25 mouse cellular contexts compared by ENCODE assay signal in genomic region chr3:59182129-59182528, GRCm38 (mm10). TPM values are rescaled to one million over a fixed set of nuclear protein-coding genes. Genes with fewer than 3 reads are reported as not detected.
A peak's percentile ranks its signal among the peaks of the same experiment; 100 is the strongest.
DNase-seq lines count a peak whose midpoint lies in the region; ATAC-seq lines count a peak whose summit lies in the region.
"Had no signal": no experiment of that assay in that cellular context is flagged by ENCODE, and none has a peak within 500 bp of the region (broad histone marks: within the 10 kb centered on the region; RNA-seq: fewer than 3 reads in every experiment).

No protein-coding gene starts in this region.

- H3K36me3 ChIP-seq in embryonic facial prominence, embryonic 11.5 days (replicated peaks; ENCODE audit: control insufficient read depth, insufficient read depth, low read depth, low read length), result no peaks in the 10 kb centered on the region
- H3K36me3 ChIP-seq in embryonic facial prominence, embryonic 10.5 days (replicated peaks), result no peaks in the 10 kb centered on the region
- H3K36me3 ChIP-seq in hindbrain, embryonic 14.5 days (replicated peaks; ENCODE audit: control insufficient read depth, insufficient read depth), result no peaks in the 10 kb centered on the region
- no peaks in the 10 kb centered on the region for H3K36me3 ChIP-seq in hindbrain, embryonic 12.5 days
- no peaks in the 10 kb centered on the region for H3K36me3 ChIP-seq in embryonic facial prominence, embryonic 15.5 days
- no peaks in the 10 kb centered on the region for H3K36me3 ChIP-seq in midbrain, embryonic 15.5 days (replicated peaks)
- H3K36me3 ChIP-seq: G1E; heart, embryonic 13.5 days; intestine, embryonic 15.5 days had no signal

- H3K27me3 ChIP-seq in embryonic facial prominence, embryonic 11.5 days (ENCODE audit: control insufficient read depth, insufficient read depth, low read length), result no peaks in the 10 kb centered on the region
- no peaks in the 10 kb centered on the region for H3K27me3 ChIP-seq in embryonic facial prominence, embryonic 10.5 days (replicated peaks; ENCODE audit: low read depth, poor library complexity, severe bottlenecking)
- no peaks in the 10 kb centered on the region for H3K27me3 ChIP-seq in hindbrain, embryonic 14.5 days (ENCODE audit: control insufficient read depth, insufficient read depth, low read length)
- no peaks in the 10 kb centered on the region for H3K27me3 ChIP-seq in hindbrain, embryonic 12.5 days
- H3K27me3 ChIP-seq in embryonic facial prominence, embryonic 15.5 days, result no peaks in the 10 kb centered on the region
- no peaks in the 10 kb centered on the region for H3K27me3 ChIP-seq in midbrain, embryonic 15.5 days (replicated peaks)
- H3K27me3 ChIP-seq: heart, embryonic 13.5 days; intestine, embryonic 15.5 days had no signal

- H3K4me1 ChIP-seq in embryonic facial prominence, embryonic 11.5 days (ENCODE audit: control insufficient read depth, insufficient read depth, low read length), result no peaks in the 10 kb centered on the region
- no peaks in the 10 kb centered on the region for H3K4me1 ChIP-seq in embryonic facial prominence, embryonic 10.5 days
- no peaks in the 10 kb centered on the region for H3K4me1 ChIP-seq in hindbrain, embryonic 14.5 days (replicated peaks; ENCODE audit: control insufficient read depth, insufficient read depth, low read length)
- 0 out of 2 replicates have a peak, but pooled peaks cover 2% of the 10 kb centered on the region for H3K4me1 ChIP-seq in hindbrain, embryonic 12.5 days
- 0 out of 2 replicates have a peak, but pooled peaks cover 3% of the 10 kb centered on the region for H3K4me1 ChIP-seq in embryonic facial prominence, embryonic 15.5 days
- H3K4me1 ChIP-seq in midbrain, embryonic 15.5 days, result no peaks in the 10 kb centered on the region
- H3K4me1 ChIP-seq: intestine, embryonic 15.5 days had no signal

- H3K4me2 ChIP-seq in embryonic facial prominence, embryonic 11.5 days (ENCODE audit: low read depth, low read length), result no peak overlapping the region
- no peak overlapping the region for H3K4me2 ChIP-seq in hindbrain, embryonic 14.5 days (replicated peaks)
- H3K4me2 ChIP-seq in hindbrain, embryonic 12.5 days (replicated peaks), result no peak overlapping the region
- H3K4me2 ChIP-seq in embryonic facial prominence, embryonic 15.5 days (replicated peaks), result no peak overlapping the region
- no peak overlapping the region for H3K4me2 ChIP-seq in midbrain, embryonic 15.5 days
- H3K4me2 ChIP-seq: heart, embryonic 13.5 days; intestine, embryonic 15.5 days had no signal

- no peak overlapping the region for H3K27ac ChIP-seq in embryonic facial prominence, embryonic 11.5 days (replicated peaks; ENCODE audit: low read depth, low read length)
- H3K27ac ChIP-seq in embryonic facial prominence, embryonic 10.5 days (replicated peaks), result no peak overlapping the region
- H3K27ac ChIP-seq in hindbrain, embryonic 14.5 days, result no peak overlapping the region
- no peak overlapping the region for H3K27ac ChIP-seq in hindbrain, embryonic 12.5 days
- 0 out of 2 replicates have a peak overlapping the region, but pooled peaks have one; percentile 6 for H3K27ac ChIP-seq in embryonic facial prominence, embryonic 15.5 days (replicated peaks)
- no peak overlapping the region for H3K27ac ChIP-seq in midbrain, embryonic 15.5 days
- H3K27ac ChIP-seq: gastrocnemius, adult 2 months; heart, embryonic 13.5 days; intestine, embryonic 15.5 days had no signal

- DNase-seq in embryonic facial prominence, embryonic 11.5 days (ENCODE audit: low spot score), result peak; percentile 20
- DNase-seq in embryonic facial prominence, embryonic 10.5 days (ENCODE audit: low spot score), result no peak
- no peak for DNase-seq in hindbrain, embryonic 14.5 days (ENCODE audit: low spot score)
- DNase-seq in kidney, postnatal 4 days, result no peak
- DNase-seq in liver, result no peak
- DNase-seq: adrenal gland, adult 8-10 months; adrenal gland, postnatal 36 days; B cell, adult 2 months; cerebellum, adult 11-12 months; cerebellum, adult 9-10 months; cerebellum, postnatal 25 days; gastrocnemius, adult 2 months; gastrocnemius, postnatal 25 days; heart, postnatal 36 days had no signal

- ATAC-seq in embryonic facial prominence, embryonic 11.5 days (replicated peaks; ENCODE audit: insufficient number of reproducible peaks, low FRiP score, low TSS enrichment, low read depth), result no peak
- peak; percentile 32; the same call in 1 of the 2 replicates for ATAC-seq in hindbrain, embryonic 14.5 days (ENCODE audit: low FRiP score)
- no peak for ATAC-seq in hindbrain, embryonic 12.5 days (ENCODE audit: low FRiP score)
- ATAC-seq in embryonic facial prominence, embryonic 15.5 days (ENCODE audit: insufficient number of reproducible peaks, low FRiP score, low TSS enrichment, low read depth), result no peak
- ATAC-seq in midbrain, embryonic 15.5 days (replicated peaks), result peak; percentile 77; the same call in 1 of the 2 replicates
- ATAC-seq: CD4-positive, CD25-positive, alpha-beta regulatory T cell, adult 4 months; forebrain, embryonic 16.5 days; intestine, embryonic 15.5 days had no signal

- H3K4me3 ChIP-seq in embryonic facial prominence, embryonic 11.5 days (ENCODE audit: low read depth, low read length), result no peak overlapping the region
- H3K4me3 ChIP-seq in embryonic facial prominence, embryonic 10.5 days, result no peak overlapping the region
- no peak overlapping the region for H3K4me3 ChIP-seq in hindbrain, embryonic 14.5 days (replicated peaks; ENCODE audit: low read length)
- no peak overlapping the region for H3K4me3 ChIP-seq in hindbrain, embryonic 12.5 days
- H3K4me3 ChIP-seq in embryonic facial prominence, embryonic 15.5 days (replicated peaks), result no peak overlapping the region
- H3K4me3 ChIP-seq in midbrain, embryonic 15.5 days, result no peak overlapping the region
- H3K4me3 ChIP-seq: gastrocnemius, adult 2 months; heart, embryonic 13.5 days; intestine, embryonic 15.5 days had no signal

- H3K9ac ChIP-seq in embryonic facial prominence, embryonic 11.5 days (replicated peaks; ENCODE audit: low read length), result no peak overlapping the region
- no peak overlapping the region for H3K9ac ChIP-seq in hindbrain, embryonic 14.5 days
- H3K9ac ChIP-seq in hindbrain, embryonic 12.5 days, result no peak overlapping the region
- H3K9ac ChIP-seq in embryonic facial prominence, embryonic 15.5 days, result no peak overlapping the region
- H3K9ac ChIP-seq in midbrain, embryonic 15.5 days, result no peak overlapping the region
- H3K9ac ChIP-seq: heart, embryonic 13.5 days; intestine, embryonic 15.5 days had no signal

- no peaks in the 10 kb centered on the region for H3K9me3 ChIP-seq in embryonic facial prominence, embryonic 11.5 days (replicated peaks; ENCODE audit: control insufficient read depth, low read length)
- H3K9me3 ChIP-seq in embryonic facial prominence, embryonic 10.5 days, result no peaks in the 10 kb centered on the region
- no peaks in the 10 kb centered on the region for H3K9me3 ChIP-seq in hindbrain, embryonic 14.5 days (ENCODE audit: control insufficient read depth, low read length)
- no peaks in the 10 kb centered on the region for H3K9me3 ChIP-seq in hindbrain, embryonic 12.5 days (replicated peaks)
- H3K9me3 ChIP-seq in embryonic facial prominence, embryonic 15.5 days (replicated peaks), result no peaks in the 10 kb centered on the region
- no peaks in the 10 kb centered on the region for H3K9me3 ChIP-seq in midbrain, embryonic 15.5 days
- H3K9me3 ChIP-seq: G1E; heart, embryonic 13.5 days; intestine, embryonic 15.5 days had no signal

RNA-seq across cellular contexts. Expression of gene Gpr87, which starts 12.8 kb away (rescaled TPM):
- 0.24 and 0.27 TPM in 2 replicates for polyA plus RNA-seq in embryonic facial prominence, embryonic 11.5 days (2014; fragmentation: Nextera tagmentation; extraction: Ambion mirVana)
- polyA plus RNA-seq in embryonic facial prominence, embryonic 10.5 days (2016; fragmentation: Nextera tagmentation; extraction: Ambion mirVana), result 0.28 and 0.31 TPM in 2 replicates
- polyA plus RNA-seq in hindbrain, embryonic 14.5 days (2014; fragmentation: Nextera tagmentation; extraction: Ambion mirVana), result 0.13 TPM in 1 of 2 replicates, not detected in the other
- polyA plus RNA-seq in hindbrain, embryonic 12.5 days (2016; fragmentation: Nextera tagmentation; extraction: Ambion mirVana), result 0.43 TPM in 1 of 2 replicates, not detected in the other
- polyA plus RNA-seq in embryonic facial prominence, embryonic 15.5 days (2015; fragmentation: Nextera tagmentation; extraction: Ambion mirVana), result 24.0 and 25.8 TPM in 2 replicates
- 0.26 TPM in 1 of 2 replicates, not detected in the other for polyA plus RNA-seq in midbrain, embryonic 15.5 days (2015; fragmentation: Nextera tagmentation; extraction: Ambion mirVana)
- polyA plus RNA-seq: CD4-positive, CD25-positive, alpha-beta regulatory T cell, adult 4 months; cortical plate, adult 2 months; forebrain, embryonic 16.5 days; G1E; heart, embryonic 13.5 days; heart, postnatal 0 days; hindbrain, embryonic 11.5 days; intestine, embryonic 15.5 days had no signal

RNA-seq across cellular contexts. Expression of gene P2ry13, which starts 28.6 kb away (rescaled TPM):
- polyA plus RNA-seq in embryonic facial prominence, embryonic 11.5 days (2014; fragmentation: Nextera tagmentation; extraction: Ambion mirVana), result 0.34 and 0.77 TPM in 2 replicates
- 0.30 and 0.47 TPM in 2 replicates for polyA plus RNA-seq in embryonic facial prominence, embryonic 10.5 days (2016; fragmentation: Nextera tagmentation; extraction: Ambion mirVana)
- polyA plus RNA-seq in hindbrain, embryonic 14.5 days (2014; fragmentation: Nextera tagmentation; extraction: Ambion mirVana), result 1.7 and 2.4 TPM in 2 replicates
- polyA plus RNA-seq in hindbrain, embryonic 12.5 days (2016; fragmentation: Nextera tagmentation; extraction: Ambion mirVana), result 1.2 and 1.4 TPM in 2 replicates
- 1.7 and 2.1 TPM in 2 replicates for polyA plus RNA-seq in embryonic facial prominence, embryonic 15.5 days (2015; fragmentation: Nextera tagmentation; extraction: Ambion mirVana)
- polyA plus RNA-seq in midbrain, embryonic 15.5 days (2015; fragmentation: Nextera tagmentation; extraction: Ambion mirVana), result 1.4 and 1.8 TPM in 2 replicates
- polyA plus RNA-seq: G1E had no signal

RNA-seq across cellular contexts. Expression of gene P2ry14, which starts 28.7 kb away (rescaled TPM):
- polyA plus RNA-seq in embryonic facial prominence, embryonic 11.5 days (2014; fragmentation: Nextera tagmentation; extraction: Ambion mirVana), result 1.4 TPM in 2 replicates
- polyA plus RNA-seq in embryonic facial prominence, embryonic 10.5 days (2016; fragmentation: Nextera tagmentation; extraction: Ambion mirVana), result 1.6 and 1.8 TPM in 2 replicates
- 4.0 and 4.4 TPM in 2 replicates for polyA plus RNA-seq in hindbrain, embryonic 14.5 days (2014; fragmentation: Nextera tagmentation; extraction: Ambion mirVana)
- 1.5 and 2.3 TPM in 2 replicates for polyA plus RNA-seq in hindbrain, embryonic 12.5 days (2016; fragmentation: Nextera tagmentation; extraction: Ambion mirVana)
- 2.3 and 2.4 TPM in 2 replicates for polyA plus RNA-seq in embryonic facial prominence, embryonic 15.5 days (2015; fragmentation: Nextera tagmentation; extraction: Ambion mirVana)
- polyA plus RNA-seq in midbrain, embryonic 15.5 days (2015; fragmentation: Nextera tagmentation; extraction: Ambion mirVana), result 4.0 TPM in 2 replicates
- polyA plus RNA-seq: G1E had no signal

Comparison
In these comparisons a context has a peak if more than half of its experiments do, and no peak if none do; other contexts are left out.
1. ATAC-seq: peak in hindbrain, embryonic 14.5 days (single experiment) and midbrain, embryonic 15.5 days (single experiment); none in embryonic facial prominence, embryonic 11.5 days (single experiment), hindbrain, embryonic 12.5 days (single experiment) and embryonic facial prominence, embryonic 15.5 days (single experiment).
2. RNA of gene Gpr87, which starts 12.8 kb away (polyA plus RNA-seq): 24.0 to 25.8 TPM in embryonic facial prominence, embryonic 15.5 days; 0.28 to 0.31 TPM in embryonic facial prominence, embryonic 10.5 days, 0.24 to 0.27 TPM in embryonic facial prominence, embryonic 11.5 days, 0.26 TPM in midbrain, embryonic 15.5 days, 0.13 TPM in hindbrain, embryonic 14.5 days and 0.43 TPM in hindbrain, embryonic 12.5 days; every median in the first group is over 10 times any median in the second.